Mouse (Mus musculus) CD4-positive, CD25-positive, alpha-beta regulatory T cell, adult 2 months (primary cell): ENCODE measurements at regions not wholly inside any gene's neighbourhood (a gene's known extent, or its start where the extent isn't known, plus 50 kb on each side); places are given as distances from the start of the nearest gene placed in this dataset.

ENCODE experiments used
- DNase-seq: peaks from one replicate; pipeline ENCODE4 v3.0.0-alpha.2; 2012; ENCODE audit warnings: low read depth, low spot score

GRCm38 (mm10) chr10:23488996-23489395 is 138.4 kb upstream of the Eya4 start:
- no peak for DNase-seq

- DNase-seq = no peak
These were observed 129.9 kb upstream of the Eya4 start for GRCm38 (mm10) chr10:23480474-23480873.

GRCm38 (mm10) chr10:23478902-23479301 is 128.3 kb upstream of the Eya4 start:
- no peak for DNase-seq

GRCm38 (mm10) chr10:23477104-23477503 is 126.5 kb upstream of the Eya4 start:
- DNase-seq = no peak

- no peak for DNase-seq
These were observed 100.4 kb upstream of the Eya4 start for GRCm38 (mm10) chr10:23450997-23451396.

- no peak for DNase-seq
These were observed 100.0 kb upstream of the Eya4 start for GRCm38 (mm10) chr10:23450647-23450979.

- DNase-seq = no peak
These were observed 99.5 kb upstream of the Eya4 start for GRCm38 (mm10) chr10:23449860-23450646.

- no peak for DNase-seq
These were observed 98.6 kb upstream of the Eya4 start for GRCm38 (mm10) chr10:23448976-23449859.

GRCm38 (mm10) chr10:23430376-23430775 is 79.8 kb upstream of the Eya4 start:
- no peak for DNase-seq

- DNase-seq = no peak
These were observed 63.4 kb upstream of the Eya4 start for GRCm38 (mm10) chr10:23413794-23414518.

GRCm38 (mm10) chr10:23403351-23403938 is 52.9 kb upstream of the Eya4 start:
- no peak for DNase-seq
